Mouse (Mus musculus) bone marrow, adult 2 months (tissue): ENCODE data around the gene Spats2.

Experiments
- CTCF ChIP-seq: fragments of 200-500 bp; IDR thresholded peaks from 2 replicates; pipeline ENCODE4 v1.5.1; 2011; ENCODE audit warnings: low read length, control low read depth; ENCODE audit not compliant: control insufficient read depth, insufficient read depth
- POLR2A ChIP-seq: fragments of 200-500 bp; IDR thresholded peaks from 2 replicates; pipeline ENCODE4 v1.6.1; 2011; ENCODE audit warnings: low read depth, mild to moderate bottlenecking, control low read depth, low read length, borderline replicate concordance; ENCODE audit not compliant: control insufficient read depth

DNA sequence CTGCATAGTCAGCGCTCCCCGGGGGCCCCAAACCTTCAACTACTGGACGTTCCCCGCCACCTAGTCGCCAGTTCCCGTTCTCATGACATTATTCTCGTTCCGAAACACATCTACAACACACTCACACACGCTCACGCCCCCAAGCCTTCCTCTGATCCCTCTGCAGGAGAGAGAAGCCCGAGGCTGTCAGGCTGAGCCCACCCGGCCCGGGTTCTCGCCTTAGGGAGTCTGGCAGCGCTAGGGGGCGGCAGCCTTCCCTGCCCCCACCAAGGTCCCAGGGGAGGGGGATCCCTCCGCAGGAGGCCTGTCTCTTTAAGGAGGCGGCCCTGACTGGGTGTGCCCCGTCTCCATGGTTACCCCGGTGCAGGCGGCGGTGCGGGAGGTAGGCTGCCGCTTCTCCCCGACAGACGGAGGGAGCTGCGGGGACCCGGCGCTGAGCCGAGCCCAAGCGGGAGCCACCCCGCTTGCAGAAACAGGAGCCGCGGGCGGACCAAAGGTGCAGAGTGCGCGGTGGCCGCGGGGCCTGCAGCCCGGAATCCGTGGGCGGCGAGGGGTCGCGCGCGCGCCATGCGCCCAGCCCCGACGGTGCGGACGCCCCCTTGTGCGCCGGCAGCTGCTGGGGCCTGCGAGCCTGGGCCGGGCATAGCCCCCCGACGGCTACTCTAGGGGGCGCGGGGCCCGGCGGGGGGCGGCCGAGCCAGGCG, 98.6 kb downstream of the Spats2 start, which contains the start of gene Kcnh3:
- TF ChIP-seq CTCF (no peak), POLR2A (no peak)
